Mouse (Mus musculus): Measurements from ENCODE around the gene Bdnf. TPM values are rescaled to one million over a fixed set of nuclear protein-coding genes. Genes with fewer than 3 reads are reported as not detected.

Bdnf gene
- polyA plus RNA-seq, 1 experiment from 2014 or later, result 0.74 TPM

DNA sequence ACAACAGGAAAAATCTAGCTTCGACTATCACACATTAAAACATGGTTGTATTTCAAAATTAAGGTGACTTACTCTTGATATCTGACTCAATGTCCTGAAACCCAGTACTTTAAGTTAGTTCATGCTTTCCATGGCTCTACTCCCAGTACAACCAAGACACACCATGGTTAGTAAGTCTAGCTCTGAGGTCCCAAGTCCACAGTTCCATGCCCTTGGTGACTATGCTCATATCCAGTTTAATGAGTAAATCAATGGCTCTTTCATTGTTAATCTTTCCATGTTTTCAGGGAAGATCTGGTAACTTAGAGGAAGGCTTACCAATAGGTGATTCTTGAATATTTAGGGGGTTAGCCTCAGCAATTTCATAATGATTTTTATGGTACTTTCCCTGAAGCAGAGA is 14.2 kb downstream of the Bdnf start:
- H3K27ac ChIP-seq, result no peak overlapping the region
- 75% methylated on average over 1 of the region's 1 CpGs for WGBS
- H3K9me3 ChIP-seq (replicated peaks), result no peaks in the 10 kb centered on the region
- peaks cover 15% of the 10 kb centered on the region for H3K4me1 ChIP-seq
- H3K27me3 ChIP-seq, result peaks cover 63% of the 10 kb centered on the region
- no peaks in the 10 kb centered on the region for H3K36me3 ChIP-seq (ENCODE audit: poor library complexity, severe bottlenecking)
- no peak overlapping the region for H3K9ac ChIP-seq
- H3K4me3 ChIP-seq, result no peak overlapping the region
- no peak for ATAC-seq
- no peak overlapping the region for H3K4me2 ChIP-seq

DNA sequence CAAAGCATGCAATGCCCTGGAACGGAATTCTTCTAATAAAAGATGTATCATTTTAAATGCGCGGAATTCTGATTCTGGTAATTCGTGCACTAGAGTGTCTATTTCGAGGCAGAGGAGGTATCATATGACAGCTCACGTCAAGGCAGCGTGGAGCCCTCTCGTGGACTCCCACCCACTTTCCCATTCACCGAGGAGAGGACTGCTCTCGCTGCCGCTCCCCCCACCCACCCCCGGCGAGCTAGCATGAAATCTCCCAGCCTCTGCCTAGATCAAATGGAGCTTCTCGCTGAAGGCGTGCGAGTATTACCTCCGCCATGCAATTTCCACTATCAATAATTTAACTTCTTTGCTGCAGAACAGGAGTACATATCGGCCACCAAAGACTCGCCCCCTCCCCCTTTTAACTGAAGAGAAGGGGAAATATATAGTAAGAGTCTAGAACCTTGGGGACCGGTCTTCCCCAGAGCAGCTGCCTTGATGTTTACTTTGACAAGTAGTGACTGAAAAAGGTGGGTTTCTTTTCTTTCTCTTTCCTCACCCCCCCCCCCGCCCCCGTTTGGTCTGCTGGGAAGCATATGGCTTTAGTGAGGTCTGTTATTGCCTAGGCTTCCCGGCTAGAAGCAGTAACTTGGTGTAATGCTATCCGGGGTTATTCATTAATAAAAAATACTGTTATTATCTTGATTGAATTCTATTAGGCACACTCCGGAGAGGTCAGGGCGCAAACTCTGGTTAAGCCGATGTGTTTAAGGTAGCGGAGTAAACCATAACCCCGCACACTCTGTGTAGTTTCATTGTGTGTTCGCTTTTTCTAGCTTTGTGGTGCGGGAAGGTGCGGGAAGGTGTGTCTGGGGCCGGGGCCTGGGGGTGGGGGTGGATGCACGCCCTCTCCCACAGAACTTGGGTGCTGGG is 18.0 kb downstream of the Bdnf start:
- 0 out of 2 replicates have a peak, but pooled peaks have one; percentile 5 for ATAC-seq
- no peak overlapping the region for H3K27ac ChIP-seq
- H3K27me3 ChIP-seq, result peaks cover 84% of the 10 kb centered on the region
- peaks cover 41% of the 10 kb centered on the region for H3K4me1 ChIP-seq
- WGBS, result 3% methylated on average over 34 of the region's 34 CpGs
- H3K36me3 ChIP-seq (ENCODE audit: poor library complexity, severe bottlenecking), result no peaks in the 10 kb centered on the region
- peak overlapping the region; percentile 82 for H3K4me2 ChIP-seq
- H3K9me3 ChIP-seq (replicated peaks), result no peaks in the 10 kb centered on the region
- H3K4me3 ChIP-seq, result peak overlapping the region; percentile 50
- peak overlapping the region; percentile 60 for H3K9ac ChIP-seq

GRCm38 (mm10) chr2:109693178-109694115 is 18.9 kb downstream of the Bdnf start:
- Histone ChIP-seq H3K9me3 (replicated peaks) (no peaks in the 10 kb centered on the region), H3K27me3 (peaks cover 83% of the 10 kb centered on the region), H3K4me3 (peak overlapping the region; percentile 50), H3K4me1 (peaks cover 42% of the 10 kb centered on the region), H3K9ac (peak overlapping the region; percentile 60), H3K4me2 (peak overlapping the region; percentile 82), H3K36me3 (ENCODE audit: poor library complexity, severe bottlenecking) (no peaks in the 10 kb centered on the region), H3K27ac (no peak overlapping the region)
- peak; percentile 61 for ATAC-seq
- under 1% methylated on average over 67 of the region's 67 CpGs for WGBS

- Histone ChIP-seq H3K9me3 (replicated peaks) (no peaks in the 10 kb centered on the region), H3K27ac (no peak overlapping the region), H3K4me2 (peak overlapping the region; percentile 82), H3K27me3 (peaks cover 82% of the 10 kb centered on the region), H3K4me1 (peaks cover 42% of the 10 kb centered on the region), H3K4me3 (peak overlapping the region; percentile 50), H3K9ac (peak overlapping the region; percentile 60; the same call in 1 of the 2 replicates), H3K36me3 (ENCODE audit: poor library complexity, severe bottlenecking) (no peaks in the 10 kb centered on the region)
- peak; percentile 28 for ATAC-seq
- WGBS, result under 1% methylated on average over 25 of the region's 26 CpGs
Observed at GRCm38 (mm10) chr2:109694116-109694837, 19.8 kb downstream of the Bdnf start.

GRCm38 (mm10) chr2:109694838-109695225 is 20.3 kb downstream of the Bdnf start:
- Histone ChIP-seq H3K4me1 (peaks cover 42% of the 10 kb centered on the region), H3K9me3 (replicated peaks) (no peaks in the 10 kb centered on the region), H3K36me3 (ENCODE audit: poor library complexity, severe bottlenecking) (no peaks in the 10 kb centered on the region), H3K9ac (0 out of 2 replicates have a peak overlapping the region, but pooled peaks have one; percentile 60), H3K4me3 (peak overlapping the region; percentile 50), H3K4me2 (peak overlapping the region; percentile 82), H3K27ac (no peak overlapping the region), H3K27me3 (peaks cover 86% of the 10 kb centered on the region)
- peak; percentile 75 for ATAC-seq
- WGBS, result 0% methylated on average over 12 of the region's 12 CpGs

- WGBS, result 2% methylated on average over 4 of the region's 4 CpGs
- H3K9me3 ChIP-seq (replicated peaks), result no peaks in the 10 kb centered on the region
- no peak; the same call in 1 of the 2 replicates for ATAC-seq
- H3K4me3 ChIP-seq, result no peak overlapping the region
- peak overlapping the region; percentile 33 for H3K4me2 ChIP-seq
- no peak overlapping the region for H3K27ac ChIP-seq
- no peaks in the 10 kb centered on the region for H3K36me3 ChIP-seq (ENCODE audit: poor library complexity, severe bottlenecking)
- no peak overlapping the region for H3K9ac ChIP-seq
- H3K4me1 ChIP-seq, result peaks cover 41% of the 10 kb centered on the region
- peaks cover 83% of the 10 kb centered on the region for H3K27me3 ChIP-seq
Observed at GRCm38 (mm10) chr2:109697151-109697550, 22.7 kb downstream of the Bdnf start.

GRCm38 (mm10) chr2:109700291-109700690 is 25.8 kb downstream of the Bdnf start:
- Histone ChIP-seq H3K36me3 (ENCODE audit: poor library complexity, severe bottlenecking) (no peaks in the 10 kb centered on the region), H3K9me3 (replicated peaks) (no peaks in the 10 kb centered on the region), H3K27me3 (peaks cover 61% of the 10 kb centered on the region), H3K9ac (no peak overlapping the region), H3K4me2 (no peak overlapping the region), H3K27ac (no peak overlapping the region), H3K4me1 (peaks cover 11% of the 10 kb centered on the region), H3K4me3 (no peak overlapping the region)
- ATAC-seq, result no peak
- 88% methylated on average over 5 of the region's 5 CpGs for WGBS

DNA sequence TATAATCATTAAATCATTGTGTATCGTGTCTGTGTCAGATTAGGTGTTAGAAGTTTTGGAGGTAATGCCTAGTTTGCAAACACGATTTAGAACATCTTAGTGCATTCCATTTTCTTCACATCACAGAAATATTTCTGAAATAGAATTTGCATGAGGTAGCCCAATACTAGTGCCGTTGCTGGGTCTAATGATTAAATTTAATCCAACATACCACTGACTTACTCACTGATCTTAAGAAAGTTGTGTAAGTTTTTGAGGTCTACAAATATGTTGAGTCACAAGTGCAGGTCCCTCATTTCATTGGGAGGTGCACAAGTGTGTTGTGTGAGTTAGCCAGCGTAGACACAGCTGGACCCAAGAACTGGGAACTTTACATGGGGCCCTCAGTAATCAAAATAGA is 29.1 kb downstream of the Bdnf start:
- Histone ChIP-seq H3K27me3 (peaks cover 44% of the 10 kb centered on the region), H3K4me1 (no peaks in the 10 kb centered on the region), H3K4me2 (no peak overlapping the region), H3K9me3 (replicated peaks) (no peaks in the 10 kb centered on the region), H3K27ac (no peak overlapping the region), H3K36me3 (ENCODE audit: poor library complexity, severe bottlenecking) (no peaks in the 10 kb centered on the region), H3K9ac (no peak overlapping the region), H3K4me3 (no peak overlapping the region)
- WGBS, result 92% methylated on average over 4 of the region's 4 CpGs
- no peak for ATAC-seq

GRCm38 (mm10) chr2:109704053-109704452 is 29.6 kb downstream of the Bdnf start:
- H3K36me3 ChIP-seq (ENCODE audit: poor library complexity, severe bottlenecking), result no peaks in the 10 kb centered on the region
- H3K9me3 ChIP-seq (replicated peaks), result no peaks in the 10 kb centered on the region
- no peak overlapping the region for H3K4me3 ChIP-seq
- no peak overlapping the region for H3K27ac ChIP-seq
- ATAC-seq, result no peak
- 93% methylated on average over 5 of the region's 5 CpGs for WGBS
- H3K9ac ChIP-seq, result no peak overlapping the region
- H3K4me1 ChIP-seq, result no peaks in the 10 kb centered on the region
- peaks cover 39% of the 10 kb centered on the region for H3K27me3 ChIP-seq
- H3K4me2 ChIP-seq, result no peak overlapping the region

DNA sequence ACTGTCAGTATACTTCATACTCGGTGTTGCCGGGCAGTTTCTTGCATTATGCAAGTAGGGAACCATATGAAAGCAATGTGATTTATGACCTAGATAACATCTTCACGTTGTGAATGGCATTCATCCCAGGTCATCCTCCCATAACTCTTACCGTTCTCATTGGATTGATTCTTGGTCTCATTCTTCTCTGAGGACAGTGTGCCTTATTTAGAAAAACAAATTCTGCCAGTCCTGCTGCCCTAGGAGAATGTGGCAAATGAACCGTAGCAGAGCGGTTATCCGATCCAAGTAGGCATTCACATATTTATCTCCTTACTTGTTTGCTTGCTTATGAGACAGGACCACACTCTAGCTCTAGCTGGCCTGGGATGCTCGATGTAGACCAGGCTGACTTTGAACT is 32.0 kb downstream of the Bdnf start:
- H3K9me3 ChIP-seq (replicated peaks), result no peaks in the 10 kb centered on the region
- no peak overlapping the region for H3K9ac ChIP-seq
- 88% methylated on average over 8 of the region's 8 CpGs for WGBS
- peaks cover 20% of the 10 kb centered on the region; the same call in 1 of the 2 replicates for H3K27me3 ChIP-seq
- H3K4me3 ChIP-seq, result no peak overlapping the region
- no peak overlapping the region for H3K4me2 ChIP-seq
- no peak for ATAC-seq
- H3K36me3 ChIP-seq (ENCODE audit: poor library complexity, severe bottlenecking), result no peaks in the 10 kb centered on the region
- no peaks in the 10 kb centered on the region for H3K4me1 ChIP-seq
- no peak overlapping the region for H3K27ac ChIP-seq

GRCm38 (mm10) chr2:109709346-109709745 is 34.8 kb downstream of the Bdnf start:
- Histone ChIP-seq H3K9me3 (replicated peaks) (no peaks in the 10 kb centered on the region), H3K4me1 (no peaks in the 10 kb centered on the region), H3K4me3 (no peak overlapping the region), H3K4me2 (no peak overlapping the region), H3K27me3 (peaks cover 5% of the 10 kb centered on the region; the same call in 1 of the 2 replicates), H3K36me3 (ENCODE audit: poor library complexity, severe bottlenecking) (no peaks in the 10 kb centered on the region), H3K9ac (no peak overlapping the region), H3K27ac (no peak overlapping the region)
- ATAC-seq, result no peak
- WGBS, result 93% methylated on average over 7 of the region's 7 CpGs
